Mouse (Mus musculus) lung, postnatal 0 days (tissue): Measurements from ENCODE around the gene Tmem109. TPM values are rescaled to one million over a fixed set of nuclear protein-coding genes. Genes with fewer than 3 reads are reported as not detected.
A peak's percentile ranks its signal among the peaks of the same experiment; 100 is the strongest.

Source experiments
- ATAC-seq: fragments of 200-750 bp; cut with Nextera tagmentation; 2 replicates; pipeline ENCODE4 v1.8.0; 2017; ENCODE audit warnings: moderate library complexity
- DNase-seq: peaks from one replicate; pipeline ENCODE4 v3.0.0-alpha.2; 2016; ENCODE audit warnings: low spot score
- H3K27ac ChIP-seq: fragments of 300-500 bp; sonication (generic); 2 replicates; pipeline ENCODE4 v1.5.1; 2014; ENCODE audit warnings: antibody characterized with exemption, mild to moderate bottlenecking, low read length, mixed read lengths
- H3K27me3 ChIP-seq: fragments of 300-500 bp; sonication (generic); replicated peaks from 2 replicates; pipeline ENCODE4 v1.6.1; 2014; ENCODE audit warnings: low read length, mixed read lengths; ENCODE audit not compliant: insufficient read depth
- H3K36me3 ChIP-seq: fragments of 300-500 bp; sonication (generic); 2 replicates; pipeline ENCODE4 v1.6.1; 2014; ENCODE audit warnings: low read length, mixed read lengths; ENCODE audit not compliant: insufficient read depth
- H3K4me1 ChIP-seq: fragments of 300-500 bp; sonication (generic); 2 replicates; pipeline ENCODE4 v1.6.1; 2014; ENCODE audit warnings: antibody characterized with exemption, low read depth, low read length, mixed read lengths; ENCODE audit not compliant: insufficient read depth
- H3K4me2 ChIP-seq: fragments of 300-500 bp; sonication (generic); replicated peaks from 2 replicates; pipeline ENCODE4 v1.6.1; 2014; ENCODE audit warnings: low read depth, mild to moderate bottlenecking, low read length, moderate library complexity, mixed read lengths
- H3K4me3 ChIP-seq: fragments of 300-500 bp; sonication (generic); 2 replicates; pipeline ENCODE4 v1.5.1; 2014; ENCODE audit warnings: low read depth, low read length
- H3K9ac ChIP-seq: fragments of 300-500 bp; sonication (generic); replicated peaks from 2 replicates; pipeline ENCODE4 v1.6.1; 2014; ENCODE audit warnings: low read depth, mild to moderate bottlenecking
- H3K9me3 ChIP-seq: fragments of 300-500 bp; sonication (generic); 2 replicates; pipeline ENCODE4 v1.6.1; 2016; ENCODE audit warnings: low read length, mixed read lengths
- CTCF ChIP-seq: IDR thresholded peaks from 2 replicates; pipeline ENCODE4 v1.5.1; 2016; ENCODE audit warnings: antibody characterized with exemption, mild to moderate bottlenecking
- EP300 ChIP-seq: IDR thresholded peaks from 2 replicates; pipeline ENCODE4 v1.6.1; 2016; ENCODE audit warnings: antibody characterized with exemption, mild to moderate bottlenecking, control low read depth
- WGBS: fragments of 180-500 bp; shearing (Covaris S2); extraction: QIAGEN DNeasy Blood & Tissue Kit; methylation state at CpG from one replicate; pipeline ENCODE4 v1.1.7; 2014; 5-methylcytosine and 5-hydroxymethylcytosine counted together
- polyA plus RNA-seq: library from polyadenylated mRNA; unstranded; fragments of >200 nt; fragmentation: Nextera tagmentation; extraction: Ambion mirVana; gene quantifications from 2 replicates; pipeline ENCODE4 v1.2.1, GENCODE M21; 2015

Gene Tmem109
- polyA plus RNA-seq, 1 experiment from 2014 or later = 155 TPM

GRCm38 (mm10) chr19:10920532-10920931, 38.7 kb upstream of the Tmem109 start, which contains the start of gene Zp1:
TSS of gene Zp1 (minus strand) at chr19:10920632.
- Histone ChIP-seq H3K4me2 (no peak within 1 kb of the TSS), H3K9ac (no peak within 1 kb of the TSS), H3K4me3 (no peak within 1 kb of the TSS), H3K36me3 (no peaks in the 10 kb centered on the region), H3K4me1 (no peaks in the 10 kb centered on the region), H3K9me3 (no peaks in the 10 kb centered on the region), H3K27me3 (no peaks in the 10 kb centered on the region), H3K27ac (no peak within 1 kb of the TSS)
- DNase-seq (no peak), ATAC-seq (no peak)
- 71% methylated on average over 2 of the region's 2 CpGs for WGBS
- TF ChIP-seq CTCF = no peak
- TF ChIP-seq EP300 = no peak

GRCm38 (mm10) chr19:10918321-10918991, 36.7 kb upstream of the Tmem109 start:
- Histone ChIP-seq H3K36me3 (no peaks in the 10 kb centered on the region), H3K4me2 (no peak overlapping the region), H3K4me3 (no peak overlapping the region), H3K27me3 (no peaks in the 10 kb centered on the region), H3K9ac (no peak overlapping the region), H3K27ac (no peak overlapping the region), H3K4me1 (no peaks in the 10 kb centered on the region), H3K9me3 (no peaks in the 10 kb centered on the region)
- WGBS = 79% methylated on average over 10 of the region's 10 CpGs
- no peak for DNase-seq
- no peak for TF ChIP-seq EP300
- TF ChIP-seq CTCF = no peak
- 0 out of 2 replicates have a peak, but pooled peaks have one; percentile 16 for ATAC-seq

- Histone ChIP-seq H3K4me2 (no peak overlapping the region), H3K9ac (no peak overlapping the region), H3K4me3 (no peak overlapping the region), H3K36me3 (no peaks in the 10 kb centered on the region), H3K9me3 (no peaks in the 10 kb centered on the region), H3K27ac (no peak overlapping the region), H3K27me3 (no peaks in the 10 kb centered on the region), H3K4me1 (no peaks in the 10 kb centered on the region)
- DNase-seq (no peak), ATAC-seq (no peak)
- TF ChIP-seq CTCF = no peak
- no peak for TF ChIP-seq EP300
- WGBS = 46% methylated on average over 5 of the region's 5 CpGs
These were observed 34.7 kb upstream of the Tmem109 start for GRCm38 (mm10) chr19:10916506-10916905.

- ATAC-seq (no peak), DNase-seq (no peak)
- H3K4me2 ChIP-seq = no peak overlapping the region
- WGBS = 59% methylated on average over 2 of the region's 2 CpGs
- no peaks in the 10 kb centered on the region for H3K36me3 ChIP-seq
- H3K27ac ChIP-seq = no peak overlapping the region
- no peak overlapping the region for H3K4me3 ChIP-seq
- H3K9ac ChIP-seq = no peak overlapping the region
- H3K4me1 ChIP-seq = no peaks in the 10 kb centered on the region
- TF ChIP-seq EP300 = no peak
- TF ChIP-seq CTCF = no peak
- no peaks in the 10 kb centered on the region for H3K9me3 ChIP-seq
- H3K27me3 ChIP-seq = no peaks in the 10 kb centered on the region
These were observed 33.1 kb upstream of the Tmem109 start for GRCm38 (mm10) chr19:10914870-10915269.

GRCm38 (mm10) chr19:10914291-10914690, 32.5 kb upstream of the Tmem109 start:
- Histone ChIP-seq H3K9ac (no peak overlapping the region), H3K4me1 (no peaks in the 10 kb centered on the region), H3K27ac (no peak overlapping the region), H3K27me3 (no peaks in the 10 kb centered on the region), H3K4me2 (no peak overlapping the region), H3K4me3 (no peak overlapping the region), H3K36me3 (no peaks in the 10 kb centered on the region), H3K9me3 (no peaks in the 10 kb centered on the region)
- peak; percentile 42 for DNase-seq
- TF ChIP-seq CTCF = no peak
- TF ChIP-seq EP300 = no peak
- ATAC-seq = no peak
- WGBS = 45% methylated on average over 7 of the region's 7 CpGs

GRCm38 (mm10) chr19:10909087-10909721, 27.4 kb upstream of the Tmem109 start:
- TF ChIP-seq EP300 (peak; percentile 67), CTCF (no peak)
- no peak overlapping the region for H3K4me2 ChIP-seq
- H3K9me3 ChIP-seq = no peaks in the 10 kb centered on the region
- peak; percentile 61 for ATAC-seq
- H3K27ac ChIP-seq = peak overlapping the region; percentile 73
- H3K4me1 ChIP-seq = no peaks in the 10 kb centered on the region
- WGBS = 38% methylated on average over 6 of the region's 6 CpGs
- H3K27me3 ChIP-seq = no peaks in the 10 kb centered on the region
- no peak overlapping the region for H3K9ac ChIP-seq
- peak; percentile 88 for DNase-seq
- H3K36me3 ChIP-seq = 0 out of 2 replicates have a peak, but pooled peaks cover 4% of the 10 kb centered on the region
- no peak overlapping the region for H3K4me3 ChIP-seq
